Mouse (Mus musculus) CH12.LX (cell line): ENCODE data around the gene Nlgn1.

ENCODE experiments used
- CTCF ChIP-seq, 2 experiments: IDR thresholded peaks in 1 of 2; conservative IDR thresholded peaks in 1 of 2; 2 replicates each; pipeline ENCODE4 v1.5.1; 2011 to 2012; ENCODE audit warnings: low read depth in 2 of 2, low read length in 2 of 2, improper control_type of control experiment in 1 of 2, inconsistent platforms in 1 of 2, mild to moderate bottlenecking in 1 of 2, moderate library complexity in 1 of 2
- E2F4 ChIP-seq: IDR thresholded peaks from 2 replicates; pipeline ENCODE4 v1.6.1; 2011; ENCODE audit warnings: low read depth, low read length, improper control_type of control experiment; ENCODE audit not compliant: insufficient replicate concordance
- ELF1 ChIP-seq: IDR thresholded peaks from 2 replicates; pipeline ENCODE4 v1.6.1; 2014; ENCODE audit warnings: low read depth, mild to moderate bottlenecking, inconsistent platforms, low read length, improper control_type of control experiment
- EP300 ChIP-seq: IDR thresholded peaks from 2 replicates; pipeline ENCODE4 v1.6.1; 2011; ENCODE audit warnings: low read length, improper control_type of control experiment
- KAT2A ChIP-seq: IDR thresholded peaks from 2 replicates; pipeline ENCODE4 v1.6.1; 2012; ENCODE audit warnings: low read length, improper control_type of control experiment, inconsistent platforms; ENCODE audit not compliant: insufficient replicate concordance
- MAX ChIP-seq: IDR thresholded peaks from 2 replicates; pipeline ENCODE4 v1.6.1; 2011; ENCODE audit warnings: low read length, improper control_type of control experiment
- MYC ChIP-seq: IDR thresholded peaks from 2 replicates; pipeline ENCODE4 v1.6.1; 2011; ENCODE audit warnings: low read depth, mild to moderate bottlenecking, improper control_type of control experiment, low read length
- NRF1 ChIP-seq: IDR thresholded peaks from 2 replicates; pipeline ENCODE4 v1.6.1; 2014; ENCODE audit warnings: low read depth, mild to moderate bottlenecking, inconsistent platforms, low read length, improper control_type of control experiment, moderate library complexity
- POLR2A ChIP-seq: IDR thresholded peaks from 2 replicates; pipeline ENCODE4 v1.6.1; 2011; ENCODE audit warnings: low read depth, mild to moderate bottlenecking, improper control_type of control experiment, low read length
- SIN3A ChIP-seq: IDR thresholded peaks from 2 replicates; pipeline ENCODE4 v1.6.1; 2012; ENCODE audit warnings: low read length, improper control_type of control experiment, inconsistent platforms
- SMC3 ChIP-seq: IDR thresholded peaks from 2 replicates; pipeline ENCODE4 v1.6.1; 2011; ENCODE audit warnings: low read depth, low read length, improper control_type of control experiment
- TBP ChIP-seq: conservative IDR thresholded peaks from 2 replicates; pipeline ENCODE4 v1.6.1; 2011; ENCODE audit warnings: low read depth, low read length, improper control_type of control experiment
- ZKSCAN1 ChIP-seq: IDR thresholded peaks from 2 replicates; pipeline ENCODE4 v1.6.1; 2012; ENCODE audit warnings: low read depth, inconsistent platforms, low read length, improper control_type of control experiment, borderline replicate concordance

GRCm38 (mm10) chr3:25452314-25452713, 879.9 kb downstream of the Nlgn1 start:
- TF ChIP-seq POLR2A (no peak), CTCF (conservative IDR thresholded peaks at IDR 0.05 in 1 of 2, IDR thresholded peaks at IDR 0.05 in 1 of 2; ENCODE audit: low read depth in 2 of 2, low read length in 2 of 2) (no peak), NRF1 (no peak), EP300 (no peak), ZKSCAN1 (no peak), SIN3A (no peak), MAX (no peak), E2F4 (no peak), ELF1 (no peak), MYC (no peak), KAT2A (no peak), SMC3 (no peak), TBP (no peak)
